Mouse (Mus musculus): ENCODE results near the gene Lce1b.

- TF ChIP-seq USF1 (IDR thresholded peaks at IDR 0.05; ENCODE audit: low read depth) (no peak), SRF (IDR thresholded peaks at IDR 0.05; ENCODE audit: control insufficient read depth, insufficient read length, low read depth) (no peak)
Observed at GRCm38 (mm10) chr3:92609804-92610203, 46.9 kb downstream of the Lce1b start.
